Mouse (Mus musculus) E14TG2a.4 (cell line): ENCODE results near the gene Ucp3.

Experiments used
- CTCF ChIP-seq: conservative IDR thresholded peaks from 2 replicates; pipeline ENCODE4 v1.5.1; 2014; ENCODE audit warnings: low read length
- NANOG ChIP-seq: IDR thresholded peaks from 2 replicates; pipeline ENCODE4 v1.6.1; 2014; ENCODE audit warnings: borderline replicate concordance, low read length, mixed read lengths
- POU5F1 ChIP-seq: IDR thresholded peaks from 2 replicates; pipeline ENCODE4 v1.6.1; 2014; ENCODE audit warnings: low read length, borderline replicate concordance

DNA sequence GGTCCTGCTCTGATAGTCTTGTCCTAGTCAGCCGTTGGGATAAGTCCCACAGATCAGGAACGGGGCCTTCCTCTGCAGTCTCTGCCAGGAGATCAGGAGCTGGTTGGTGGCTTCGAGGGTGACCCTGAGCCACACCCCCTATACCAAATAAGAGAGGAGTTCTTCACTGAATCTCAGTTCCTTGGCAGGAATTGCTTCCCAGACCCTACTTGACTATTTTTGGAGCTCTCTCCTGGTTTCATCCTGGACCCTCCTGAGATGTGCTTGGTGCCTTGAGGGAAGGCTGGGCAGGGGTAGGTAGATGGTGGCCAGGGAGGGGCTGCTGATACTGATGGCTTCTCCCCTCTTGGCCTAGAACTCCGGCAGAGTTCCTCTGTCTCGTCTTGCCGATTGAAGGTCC, 23.6 kb downstream of the Ucp3 start:
- no peak for TF ChIP-seq CTCF
- no peak for TF ChIP-seq NANOG
- no peak for TF ChIP-seq POU5F1
